Mouse (Mus musculus) gastrocnemius, adult 8-10 months (tissue): ENCODE results near the gene Spen. TPM values are rescaled to one million over a fixed set of nuclear protein-coding genes. Genes with fewer than 3 reads are reported as not detected.

Source experiments
- DNase-seq, 2 experiments: peaks; one replicate each; pipeline ENCODE4 v3.0.0; 2022; ENCODE audit warnings: low spot score in 2 of 2
- total RNA-seq, 4 experiments: library from RNA; stranded (reverse); gene quantifications; 2 replicates each; pipeline ENCODE4 v1.2.4; 2022

Gene Spen
- total RNA-seq, 4 experiments from 2014 or later, result 17.0 to 23.9 (median 23.5) TPM

DNA sequence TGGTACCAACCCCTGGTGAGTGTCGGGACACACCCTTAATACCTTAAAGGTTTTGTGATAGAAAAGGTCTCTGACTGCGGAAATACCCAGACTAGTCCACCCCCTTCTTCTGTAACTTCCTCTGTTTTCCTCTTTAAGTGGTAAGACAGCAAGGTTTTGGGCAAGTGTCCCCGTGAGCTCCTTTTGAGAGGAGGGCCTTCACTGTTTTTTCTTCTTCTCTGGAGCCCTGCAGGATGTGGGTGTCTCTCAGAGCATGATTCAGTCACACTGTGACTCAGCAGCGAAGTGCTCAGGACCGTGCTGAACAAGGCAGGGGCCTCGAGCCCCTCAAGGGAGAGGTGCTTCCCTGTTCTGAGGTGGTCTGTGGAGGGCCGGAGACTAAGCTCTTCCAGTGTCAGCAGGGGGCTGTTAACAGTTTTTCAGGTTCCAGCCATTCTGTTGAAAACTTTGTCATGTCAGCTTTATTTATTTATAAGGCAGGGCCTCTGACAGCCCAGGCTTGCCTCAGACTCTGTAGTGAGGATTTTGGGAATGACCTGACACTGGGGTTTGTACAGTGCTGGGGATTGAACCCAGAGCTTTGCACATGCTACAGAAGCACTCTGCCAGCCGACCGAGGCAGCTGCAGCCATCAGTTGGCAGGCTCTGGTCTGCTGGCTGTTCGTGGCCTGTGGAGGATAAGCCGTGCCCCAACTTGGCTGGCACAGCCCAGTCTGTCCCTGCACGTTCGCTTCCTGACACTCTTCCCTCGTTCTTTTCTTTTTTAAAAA, 83.6 kb downstream of the Spen start:
- DNase-seq, result no peak

- no peak for DNase-seq
Measured at GRCm38 (mm10) chr4:141451916-141452450, 86.4 kb downstream of the Spen start.

GRCm38 (mm10) chr4:141451251-141451650, 87.1 kb downstream of the Spen start:
- DNase-seq, result no peak

- no peak for DNase-seq
Measured at GRCm38 (mm10) chr4:141446211-141446610, 92.2 kb downstream of the Spen start.

- no peak for DNase-seq
Measured at GRCm38 (mm10) chr4:141445328-141445720, 93.1 kb downstream of the Spen start.

DNA sequence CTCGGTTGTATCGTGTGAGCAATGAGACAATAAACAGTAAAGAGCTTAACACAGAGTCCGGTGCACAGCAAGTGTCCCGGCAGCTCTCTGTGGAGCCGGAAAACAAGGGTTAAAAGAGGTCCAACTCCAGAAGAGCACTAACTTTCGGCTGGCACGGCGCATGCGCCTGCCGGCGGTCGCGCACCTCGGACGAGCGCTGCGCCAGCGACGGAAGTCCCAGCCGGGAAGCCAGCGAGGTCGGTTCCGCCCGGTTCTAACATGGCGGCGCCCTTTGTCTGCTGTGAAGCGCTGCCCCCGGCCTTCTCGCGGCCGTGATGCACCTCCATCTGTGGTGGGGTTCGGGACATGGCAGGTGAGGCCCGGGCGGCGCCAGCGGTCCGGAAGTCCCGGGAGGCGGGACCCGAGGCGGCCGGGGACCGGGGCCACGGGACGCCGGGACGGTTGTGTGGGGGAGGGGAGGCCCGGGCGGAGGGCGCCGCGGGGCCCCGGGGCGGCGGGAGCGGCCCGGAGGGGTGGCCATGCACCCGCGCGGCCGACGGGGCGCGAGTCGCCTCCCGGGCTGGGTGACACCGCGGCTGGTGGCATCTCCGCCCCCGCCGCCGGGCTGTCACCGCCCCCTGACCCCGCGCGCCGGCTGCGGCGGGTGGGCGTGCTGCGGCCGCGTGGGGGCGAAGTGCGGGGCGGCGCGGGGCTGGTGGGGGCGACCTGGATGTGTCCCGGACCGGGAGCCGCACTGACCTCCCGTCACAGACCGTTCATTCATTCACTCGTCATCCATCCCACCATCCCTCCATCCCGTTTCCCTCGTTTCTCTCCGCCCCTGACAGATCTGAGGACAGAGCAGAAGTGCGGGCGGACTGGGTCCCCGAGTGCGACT, 93.7 kb downstream of the Spen start, which contains the start of gene Zbtb17:
Zbtb17 (plus strand) TSS at position 204 of the 877 bp plus-strand sequence.
- peak; percentile 74 to 85 for DNase-seq

- DNase-seq, result no peak
Measured at GRCm38 (mm10) chr4:141443641-141444429, 94.6 kb downstream of the Spen start.

DNA sequence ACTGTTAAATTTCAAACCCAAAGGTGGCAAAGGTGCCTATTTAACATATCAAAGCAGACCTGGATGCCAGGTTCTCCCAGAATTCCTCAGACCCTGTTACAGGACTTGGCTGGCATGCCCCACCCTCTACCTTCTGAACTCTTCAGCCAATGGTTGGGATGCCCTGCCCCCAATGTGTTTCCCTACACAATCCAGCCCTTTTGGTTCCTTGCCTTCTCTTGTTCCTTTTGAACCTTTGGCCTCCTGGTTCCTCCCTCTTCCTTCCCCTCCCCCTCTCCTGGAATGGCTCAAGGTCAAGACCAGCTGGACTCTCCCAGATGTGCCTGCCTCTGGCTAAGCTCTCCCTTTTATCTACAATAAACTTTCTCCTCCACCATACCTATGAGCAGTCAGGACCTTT, 97.5 kb downstream of the Spen start:
- DNase-seq, result no peak

DNA sequence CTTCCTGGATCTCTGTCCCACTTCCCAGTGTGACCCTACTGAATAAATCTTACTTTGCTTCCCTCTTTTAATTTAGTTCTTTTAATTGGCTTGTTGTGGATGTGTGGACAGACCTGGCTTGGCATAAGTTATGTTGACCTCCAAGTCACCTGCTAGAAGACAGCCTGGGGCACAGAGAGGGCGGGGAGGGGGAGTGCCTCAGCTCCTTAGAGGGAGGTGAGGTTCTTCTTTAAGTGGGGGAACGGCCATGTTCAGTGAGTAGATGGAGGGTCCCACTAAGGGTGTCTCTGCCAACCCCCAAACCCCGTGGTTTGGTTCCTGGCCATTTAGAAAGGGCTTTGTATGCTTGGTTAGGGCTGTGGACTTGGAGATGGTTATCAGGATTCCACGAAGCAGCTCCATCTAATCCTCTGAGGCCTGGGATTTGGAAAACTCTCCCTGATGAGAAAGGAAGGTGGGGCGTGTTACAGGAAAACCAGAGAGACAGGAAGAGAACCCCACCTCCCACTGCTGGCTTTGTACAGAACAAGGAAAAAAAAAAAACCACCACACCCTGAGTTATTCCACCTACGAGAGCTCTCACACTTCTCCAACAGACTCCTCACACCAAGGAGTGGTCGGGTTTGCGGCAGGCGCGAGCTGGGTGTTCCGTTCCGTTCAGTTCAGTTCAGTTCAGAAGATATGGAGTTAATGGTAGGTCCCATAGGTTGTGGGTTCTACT, 99.2 kb downstream of the Spen start:
- no peak for DNase-seq

DNA sequence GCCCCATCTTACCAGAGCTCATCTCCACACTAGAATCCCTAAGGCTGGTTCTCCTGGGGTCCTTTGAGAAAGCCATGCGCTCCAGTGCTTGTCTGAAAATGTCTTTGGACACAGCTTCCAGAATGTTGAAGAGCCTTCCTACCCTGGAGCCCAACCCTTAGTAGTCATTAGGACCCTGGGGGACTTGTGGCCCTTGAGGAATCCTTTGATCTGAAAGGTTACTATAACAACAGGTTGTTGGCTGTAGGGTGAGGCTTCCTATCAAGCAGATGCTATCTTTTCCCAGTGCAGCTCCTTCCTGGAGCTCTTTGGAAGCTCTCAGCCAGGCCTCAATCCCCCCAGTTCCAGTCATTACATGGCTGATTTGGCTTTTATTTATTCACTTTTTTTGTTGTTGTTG, 102.4 kb downstream of the Spen start, which contains the start of gene Srarp:
Srarp (minus strand) TSS at position 132 of the 400 bp plus-strand sequence.
- DNase-seq, result no peak

- no peak for DNase-seq
Measured at GRCm38 (mm10) chr4:141433191-141433590, 105.2 kb downstream of the Spen start.

DNA sequence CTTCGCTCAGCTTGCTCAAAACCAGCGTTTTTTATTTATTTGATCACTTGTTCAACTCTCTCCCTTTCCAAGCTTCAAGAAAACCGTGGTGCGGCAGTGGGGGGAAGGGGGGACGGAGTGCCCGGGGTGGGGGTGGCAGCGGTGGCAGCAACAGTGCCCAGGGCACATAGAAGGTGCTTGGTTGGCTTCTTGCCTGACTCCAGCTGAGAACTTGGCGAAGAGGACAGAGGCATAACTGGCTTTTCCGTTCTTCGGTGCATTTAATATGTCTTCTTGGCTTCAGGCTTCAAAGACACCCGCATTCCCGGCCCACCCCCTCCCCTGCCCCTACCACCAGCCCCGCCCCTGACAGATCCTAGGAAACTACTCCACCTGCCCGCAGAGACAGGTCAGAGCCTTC, 105.7 kb downstream of the Spen start:
- DNase-seq, result no peak

GRCm38 (mm10) chr4:141430997-141431396, 107.4 kb downstream of the Spen start:
- peak; percentile 62 to 63 for DNase-seq

- no peak for DNase-seq
Measured at GRCm38 (mm10) chr4:141429847-141430246, 108.5 kb downstream of the Spen start.

DNA sequence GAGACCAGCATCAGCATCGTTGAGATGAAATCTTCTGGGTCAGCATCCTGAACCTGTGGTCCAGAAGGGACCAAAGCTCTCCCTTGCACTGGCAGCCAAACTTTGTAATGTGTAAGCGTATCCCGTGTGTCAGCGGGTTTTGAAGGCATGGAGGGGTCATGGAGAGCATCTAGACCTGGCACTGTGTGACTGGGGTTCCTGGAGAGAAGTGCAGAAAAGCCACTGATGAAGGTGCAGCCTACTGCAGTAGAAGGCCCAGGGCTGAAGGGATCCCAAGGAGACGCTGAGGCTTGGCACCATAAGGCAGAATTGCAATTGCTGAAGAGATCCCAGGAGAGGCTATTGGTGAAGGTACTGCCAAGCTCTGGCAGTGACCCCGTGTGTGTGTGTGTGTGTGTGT, 109.0 kb downstream of the Spen start:
- no peak for DNase-seq

GRCm38 (mm10) chr4:141427921-141428320, 110.5 kb downstream of the Spen start:
- no peak for DNase-seq

DNA sequence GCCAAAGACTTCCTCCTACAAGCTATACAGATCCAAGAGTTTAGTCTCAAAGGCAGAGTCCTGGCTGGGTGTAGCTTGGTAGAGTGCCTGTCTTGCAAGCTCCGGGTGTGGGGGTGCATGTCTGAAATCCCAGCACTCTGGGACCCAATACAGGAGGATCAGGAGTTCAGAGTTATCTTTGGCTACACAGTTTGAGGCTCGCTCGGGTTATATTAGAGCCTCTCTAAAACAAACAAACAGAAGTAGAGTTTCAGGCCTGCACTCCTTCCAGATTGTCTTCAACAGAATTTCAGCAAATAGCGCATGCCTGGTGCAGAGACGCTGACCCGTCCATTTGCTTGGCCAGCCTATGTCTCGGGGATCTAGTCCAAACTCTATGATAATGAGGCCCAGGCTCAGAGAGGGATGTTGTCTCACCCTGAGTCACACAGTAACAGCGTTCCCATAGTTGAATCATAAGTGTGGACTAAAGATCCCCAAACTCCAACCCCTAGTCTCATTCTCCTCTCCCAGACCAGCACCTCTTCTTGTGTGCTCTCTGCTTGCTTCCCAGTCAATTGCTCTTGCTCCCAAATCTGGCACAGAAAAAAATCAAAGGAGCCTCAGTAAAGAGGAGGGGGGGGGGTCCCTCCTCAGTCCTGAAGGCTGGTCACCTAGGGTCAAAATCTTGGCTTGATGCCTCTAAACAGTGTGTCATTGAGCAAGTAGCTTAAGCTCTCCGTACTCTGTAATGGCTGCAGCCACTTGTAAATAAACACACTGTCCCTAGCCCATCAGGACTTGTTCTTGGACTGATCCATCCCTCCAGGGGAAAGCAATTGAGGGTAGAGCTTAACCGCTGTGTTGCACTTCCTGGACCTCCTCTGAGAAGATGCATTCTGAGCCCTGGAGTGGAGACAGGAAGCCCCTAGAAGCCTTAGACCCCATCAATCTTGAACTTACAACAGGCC, 111.3 kb downstream of the Spen start:
- DNase-seq, result no peak

DNA sequence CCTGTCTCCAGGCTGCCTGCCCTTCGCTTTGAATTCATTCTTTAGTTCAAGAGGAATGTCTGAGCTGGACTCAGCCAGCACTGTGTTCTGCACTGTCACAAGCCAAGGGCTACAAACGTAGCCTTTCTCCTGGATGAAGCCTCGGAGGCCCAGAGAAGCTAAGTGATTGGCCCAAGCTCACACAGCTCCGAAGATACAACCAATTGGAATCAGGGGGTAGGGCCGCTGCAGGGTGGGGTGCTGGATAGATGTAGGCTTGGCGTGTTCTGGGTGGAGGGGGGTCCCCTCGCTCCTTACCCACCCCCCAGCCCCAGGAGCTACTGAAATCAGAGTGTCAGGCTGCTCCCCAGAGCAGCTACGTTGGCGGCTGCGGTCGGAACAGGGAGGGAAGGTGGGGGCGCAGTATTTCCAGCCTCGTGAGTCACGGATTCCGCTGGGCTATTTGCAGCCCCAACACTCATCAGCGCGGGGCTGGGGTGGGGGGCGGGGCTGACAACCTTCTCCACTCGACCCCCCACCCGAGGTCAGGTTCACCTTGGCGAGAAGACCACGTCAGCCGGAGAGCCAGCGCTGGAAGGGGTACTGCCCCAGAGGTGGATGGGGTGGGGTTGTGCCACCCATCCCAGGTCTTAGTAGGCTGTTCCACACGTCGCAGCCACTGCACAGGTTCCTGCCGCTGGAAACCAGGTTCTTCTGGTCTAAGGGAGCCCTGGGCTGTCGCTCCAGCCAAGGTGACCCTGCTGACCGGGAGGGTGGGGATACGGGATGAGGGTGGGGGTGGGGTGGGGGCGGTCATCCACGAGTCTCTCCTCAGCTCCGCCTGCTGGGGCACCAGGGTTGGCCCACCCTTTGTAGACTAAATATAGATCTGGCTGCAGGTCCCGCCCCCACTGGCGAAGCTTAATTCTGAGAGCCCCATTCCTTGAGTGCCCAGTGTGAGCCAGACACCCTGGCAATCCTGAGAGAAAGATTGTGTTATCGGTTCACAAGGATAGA, 112.6 kb downstream of the Spen start:
- DNase-seq, result peak; percentile 49 to 69
